Mouse (Mus musculus) megakaryocyte progenitor cell, adult 5-6 weeks (primary cell): Measurements from ENCODE around the gene Zmiz1. TPM values are rescaled to one million over a fixed set of nuclear protein-coding genes. Genes with fewer than 3 reads are reported as not detected.
A peak's percentile ranks its signal among the peaks of the same experiment; 100 is the strongest.

Experiments used
- ATAC-seq: replicated peaks from 2 replicates; pipeline ENCODE4 v1.8.0; 2016; ENCODE audit warnings: mild to moderate bottlenecking, moderate TSS enrichment, inconsistent platforms; ENCODE audit not compliant: poor library complexity
- total RNA-seq, 2 experiments: library from RNA; stranded (forward) in 1 of 2; stranded (reverse) in 1 of 2; fragments of 157-497, 149-512 nt in 1 of 2; fragments of 200-1000 nt in 1 of 2; gene quantifications; 2 replicates each; pipeline versions ENCODE4 v1.2.3 to v1.2.4; 2015 to 2017

Zmiz1 gene
- total RNA-seq, 2 experiments from 2014 or later: 8.2 to 70.0 TPM

DNA sequence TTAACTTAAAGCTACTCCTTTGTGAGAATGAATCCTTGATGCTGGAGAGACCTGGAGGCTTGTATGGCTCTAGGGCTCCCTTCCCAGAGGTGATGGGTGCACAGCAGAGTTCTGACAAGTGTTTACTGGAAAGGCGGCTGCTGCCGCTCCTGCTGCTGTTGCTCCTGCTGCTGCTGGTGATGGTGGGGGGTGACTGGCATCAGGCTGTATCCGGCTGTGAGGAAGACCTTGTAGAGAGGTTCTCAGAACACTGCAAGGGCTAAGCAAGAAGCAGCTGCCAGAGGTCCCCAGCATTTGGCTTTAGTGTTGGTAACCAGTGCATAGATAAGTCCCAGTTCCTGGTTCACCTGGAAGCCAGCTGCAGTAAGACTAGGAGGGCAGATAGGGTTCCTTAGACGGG lies 149.6 kb downstream of the Zmiz1 start:
- no peak for ATAC-seq

DNA sequence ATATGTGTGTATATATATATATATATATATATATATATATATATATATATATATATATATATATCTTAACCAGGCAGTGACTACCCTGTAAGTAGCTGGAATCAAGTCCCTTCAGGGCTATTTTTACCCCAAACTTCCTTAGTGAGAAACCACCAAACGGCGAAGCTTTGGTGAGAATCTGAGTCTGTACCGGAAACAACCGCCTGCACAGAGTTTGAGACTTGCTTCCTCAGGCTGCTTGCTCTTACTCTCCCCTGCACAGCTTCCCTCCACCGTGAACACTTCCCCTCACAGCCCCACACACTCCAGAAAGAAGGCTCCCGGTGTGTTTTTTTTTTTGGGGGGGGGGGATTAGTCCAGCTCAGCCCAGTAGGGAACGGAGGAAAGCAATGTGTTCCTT lies 150.4 kb downstream of the Zmiz1 start:
- ATAC-seq: peak; percentile 54

DNA sequence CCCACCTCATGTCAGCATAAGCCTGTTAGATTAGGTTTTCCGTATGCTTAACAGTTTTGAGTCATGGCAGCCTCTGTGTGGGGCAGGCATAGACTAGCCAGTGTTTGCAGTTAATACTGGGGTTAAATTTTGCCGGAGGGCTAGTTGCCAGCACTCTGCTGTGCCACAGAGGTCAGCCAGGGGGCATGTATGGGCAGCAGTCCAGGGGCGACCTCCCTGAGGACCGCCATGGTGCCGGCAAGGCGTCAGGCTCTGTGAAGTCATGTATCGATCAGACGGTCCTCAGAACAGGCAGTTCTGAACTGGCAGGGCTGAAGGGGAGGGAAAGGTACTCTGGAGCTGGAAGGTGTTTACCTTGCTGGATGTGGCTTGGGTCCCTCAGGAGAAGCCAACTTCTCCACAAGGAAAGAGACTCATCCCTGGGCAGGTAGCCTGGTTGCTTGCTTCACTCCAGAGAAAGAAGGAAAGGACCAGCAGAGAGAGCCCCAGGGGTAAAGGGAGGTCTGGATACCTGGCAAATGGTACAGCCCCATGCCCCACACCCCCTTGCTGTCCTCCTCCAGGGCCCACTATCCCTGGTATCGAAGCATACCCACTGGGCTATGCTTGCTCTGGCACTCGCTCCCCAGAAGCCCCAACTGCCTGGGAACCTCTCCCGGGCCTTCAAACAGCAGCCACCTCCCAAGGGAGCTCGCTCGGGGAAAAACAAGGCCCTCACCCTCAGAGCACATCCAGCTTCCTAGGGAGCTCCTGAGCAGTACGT lies 151.6 kb downstream of the Zmiz1 start:
- ATAC-seq: no peak

DNA sequence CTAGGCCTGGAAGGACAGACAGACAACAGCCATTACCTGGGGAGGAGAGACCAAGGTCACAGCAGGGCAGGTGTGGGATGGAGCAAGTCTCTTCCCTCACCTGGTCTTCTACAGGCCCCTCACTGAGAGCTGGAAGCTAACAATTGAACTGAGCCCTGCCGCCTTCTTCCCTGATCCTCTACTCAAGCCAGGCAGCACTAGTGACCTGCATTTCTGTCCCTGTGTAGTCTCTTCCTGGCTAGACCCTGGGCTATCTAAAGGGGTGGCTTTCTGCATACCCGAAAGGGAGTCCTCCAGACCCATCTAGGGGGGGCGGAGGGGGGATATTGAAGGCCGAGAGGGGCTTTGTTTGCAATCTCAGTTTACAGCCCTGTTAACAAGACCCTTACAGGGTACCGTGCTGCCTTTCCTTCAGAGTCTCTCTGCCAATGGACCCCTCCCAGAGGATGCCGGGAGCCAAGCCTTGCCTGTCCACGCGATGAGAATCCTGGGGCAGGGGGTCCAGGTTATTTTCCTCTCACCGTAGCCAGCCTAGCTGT lies 152.2 kb downstream of the Zmiz1 start:
- no peak for ATAC-seq

DNA sequence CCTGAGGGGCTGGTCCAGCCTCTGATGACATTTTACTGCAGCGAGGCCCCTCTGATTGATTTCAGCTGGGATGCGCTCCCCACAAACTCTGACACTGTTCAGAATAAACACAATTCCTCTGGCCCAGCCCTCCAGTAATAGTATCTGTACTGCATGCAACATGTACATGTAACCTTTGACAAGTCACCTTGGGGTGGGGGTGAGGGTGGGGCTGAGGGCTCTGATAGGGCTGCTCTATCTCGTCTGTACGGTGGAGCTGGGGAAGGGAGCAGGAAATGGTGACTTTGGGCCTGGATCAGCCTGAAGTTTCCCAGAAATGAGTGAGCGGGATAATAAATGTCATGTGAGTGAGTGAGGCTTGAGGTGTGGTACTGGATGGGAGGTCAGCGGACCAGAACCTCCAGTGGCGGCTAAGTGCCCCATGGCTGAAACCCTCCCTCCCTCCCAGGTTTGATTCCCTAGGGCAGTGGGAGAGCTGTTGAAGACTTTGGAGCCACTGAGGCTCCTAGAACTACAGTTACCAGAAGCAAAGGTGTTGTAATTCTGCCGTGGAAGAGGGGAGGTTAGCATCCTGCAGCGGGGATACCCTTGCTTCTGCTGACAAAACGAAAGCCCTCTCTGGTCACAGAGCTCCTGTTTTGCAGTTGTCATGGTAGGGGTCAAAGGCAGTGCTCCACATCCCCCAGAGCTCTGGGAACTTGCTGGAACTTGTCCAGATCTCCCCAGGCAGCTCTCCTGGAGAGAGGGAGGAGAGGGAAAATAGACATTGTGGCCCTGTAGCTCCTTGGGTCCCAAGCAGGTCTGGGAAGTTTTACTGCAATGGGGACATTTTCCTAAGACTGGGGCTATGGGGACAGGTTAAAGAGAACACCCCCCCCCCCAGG lies 153.1 kb downstream of the Zmiz1 start:
- ATAC-seq: no peak

DNA sequence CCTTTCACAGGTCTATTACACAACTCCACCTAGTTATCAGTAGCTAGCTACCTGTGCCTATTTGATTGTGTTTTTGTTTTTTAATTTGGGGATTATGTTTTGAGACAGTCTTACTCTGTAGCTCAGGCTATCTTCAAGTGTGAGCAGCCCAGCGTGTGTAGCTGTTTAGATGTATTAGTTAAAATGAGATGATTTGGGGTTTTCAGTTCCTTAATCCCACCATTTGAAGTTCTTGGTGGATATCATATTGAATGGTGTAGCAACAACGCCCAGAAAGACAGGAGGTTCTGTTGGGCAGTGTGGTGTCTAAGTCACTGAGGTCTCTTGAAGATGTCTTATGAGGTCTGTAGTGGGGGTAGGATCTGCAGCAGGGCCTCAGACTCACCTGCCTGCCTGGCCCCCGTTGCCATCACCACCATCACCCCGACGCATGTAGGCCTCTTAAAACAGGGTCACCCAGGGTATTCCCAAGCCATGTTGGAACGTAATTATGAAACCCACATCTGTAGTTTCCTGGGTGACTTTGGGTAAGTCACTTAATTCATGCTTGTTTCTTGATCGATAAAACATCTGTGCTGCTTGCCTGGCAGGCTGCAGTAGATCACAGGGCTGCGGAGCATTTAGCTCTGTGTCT lies 155.1 kb downstream of the Zmiz1 start:
- peak; percentile 16; the same call in 1 of the 2 replicates for ATAC-seq

DNA sequence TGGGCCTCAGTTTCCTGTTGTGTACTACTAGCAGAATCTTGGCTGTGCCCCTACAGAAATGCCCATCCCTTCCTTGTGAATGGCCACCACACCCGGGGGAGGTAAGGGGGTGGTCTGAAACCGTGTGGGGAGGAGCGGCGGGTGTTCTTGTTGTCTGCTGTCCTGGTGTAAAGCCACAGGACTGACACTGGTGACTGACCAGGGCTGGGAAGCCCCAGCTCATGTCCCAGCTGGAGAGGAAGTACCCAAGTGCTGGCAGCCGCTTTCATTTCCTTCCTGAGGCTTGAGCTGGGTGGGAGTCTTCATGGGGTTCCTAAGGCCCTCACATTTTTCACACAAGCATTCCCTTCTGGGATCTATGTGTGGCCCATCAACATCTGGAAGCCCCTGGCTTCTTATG lies 155.7 kb downstream of the Zmiz1 start:
- ATAC-seq: peak; percentile 67

DNA sequence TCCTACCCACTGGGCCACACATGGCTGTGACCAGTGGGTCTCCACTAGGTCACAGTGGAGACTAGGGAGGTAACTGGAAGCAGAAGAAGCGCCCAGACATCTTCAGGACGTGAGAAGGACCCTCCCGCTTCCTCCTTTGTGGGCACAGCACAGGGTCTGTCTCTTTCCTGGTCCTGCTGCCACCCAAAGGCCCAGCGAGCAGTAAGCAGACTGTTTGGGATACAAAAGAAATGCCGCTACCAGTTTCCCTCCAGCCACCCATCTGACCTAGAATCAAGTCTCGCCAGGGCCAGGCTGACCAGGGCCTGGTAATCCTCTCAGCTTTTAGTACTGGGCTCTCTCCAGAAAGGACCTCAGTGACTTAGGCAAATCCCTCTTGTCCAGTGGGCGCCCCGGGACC lies 156.6 kb downstream of the Zmiz1 start:
- ATAC-seq: peak; percentile 32

DNA sequence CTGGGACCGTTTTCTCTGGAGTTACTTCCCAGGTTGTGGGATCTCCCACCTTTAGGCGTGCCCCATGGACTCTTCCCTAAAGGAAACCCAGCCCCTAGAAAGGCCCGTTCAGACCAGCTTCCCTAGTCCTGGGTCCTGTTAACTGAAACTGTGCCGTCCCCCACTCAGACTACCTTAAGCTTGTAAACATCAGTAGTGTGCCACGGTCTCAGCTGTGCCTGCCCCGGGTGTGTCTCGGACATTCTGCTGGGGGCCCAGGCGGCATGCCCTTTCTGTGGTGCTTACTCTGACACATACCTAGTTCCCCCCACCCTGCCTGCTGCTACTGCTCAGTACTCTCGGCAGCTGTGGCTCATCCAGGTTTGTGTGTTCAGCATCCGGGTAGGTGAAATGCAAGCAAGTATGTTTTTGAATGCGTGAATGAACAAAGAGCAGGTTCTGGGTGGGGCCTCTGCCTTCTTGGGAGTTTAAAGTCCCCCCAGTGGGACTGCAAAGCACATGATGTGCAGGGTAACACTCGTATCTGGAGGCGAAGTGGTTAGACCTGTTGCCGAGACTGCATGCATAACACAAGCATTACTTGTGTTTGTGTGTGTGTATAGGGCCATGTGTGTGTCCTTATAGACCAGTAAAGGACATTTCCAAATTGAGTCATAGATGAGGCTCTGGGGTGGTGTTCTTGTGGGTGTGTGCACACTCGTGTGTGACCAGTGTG lies 157.2 kb downstream of the Zmiz1 start:
- ATAC-seq: no peak

DNA sequence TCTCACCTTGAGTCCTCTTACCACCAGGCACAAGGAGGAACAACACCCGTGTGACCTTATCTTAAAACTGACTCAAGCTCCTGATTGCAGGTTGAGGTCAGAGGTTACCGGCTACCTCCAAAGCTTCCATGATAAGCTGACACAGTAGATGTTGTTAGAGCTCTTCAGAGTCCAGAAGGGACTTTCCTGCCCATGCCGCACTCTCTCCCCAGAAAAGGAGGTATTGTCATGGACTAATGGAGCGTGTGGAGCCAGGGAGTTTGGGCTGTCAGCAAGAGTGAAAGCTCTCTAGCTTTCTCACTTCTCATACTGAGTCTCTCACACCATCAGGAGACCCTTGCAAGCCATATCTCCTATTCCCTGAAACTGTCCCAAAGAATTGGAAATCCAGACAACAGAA lies 158.3 kb downstream of the Zmiz1 start:
- no peak for ATAC-seq

DNA sequence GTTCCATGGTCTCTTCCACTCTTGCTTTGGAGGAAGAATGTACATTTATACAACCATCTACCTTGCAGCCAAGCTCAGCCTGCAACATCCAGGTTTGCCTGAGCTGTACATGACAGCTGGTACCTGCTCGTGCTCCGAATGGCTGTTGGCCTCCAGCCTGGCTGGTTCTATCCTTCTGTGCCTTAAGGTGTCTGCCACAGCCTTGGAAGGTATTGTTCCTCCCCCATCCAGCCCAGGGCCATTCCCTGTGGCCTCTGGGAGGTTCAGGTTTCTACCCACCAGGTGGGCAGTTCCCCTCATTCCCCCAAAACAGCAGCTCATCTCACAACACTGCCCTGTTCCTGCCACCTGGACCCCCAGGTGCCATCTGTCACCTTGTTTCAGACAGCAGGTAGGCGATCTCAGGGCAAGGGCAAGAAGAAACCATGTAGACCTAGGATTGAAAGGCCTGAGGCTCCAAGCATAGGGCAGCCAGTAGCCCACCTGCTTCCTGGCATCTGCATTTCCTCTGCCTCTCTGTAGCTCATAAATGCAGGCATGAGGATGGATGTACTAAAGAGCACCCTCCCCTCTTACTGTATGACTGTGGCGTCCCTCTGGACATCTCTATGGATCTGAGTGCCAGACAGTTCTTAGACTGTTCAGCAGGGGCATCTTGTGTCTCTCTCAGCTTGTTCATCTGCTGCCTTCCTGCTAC lies 160.2 kb downstream of the Zmiz1 start:
- ATAC-seq: no peak

DNA sequence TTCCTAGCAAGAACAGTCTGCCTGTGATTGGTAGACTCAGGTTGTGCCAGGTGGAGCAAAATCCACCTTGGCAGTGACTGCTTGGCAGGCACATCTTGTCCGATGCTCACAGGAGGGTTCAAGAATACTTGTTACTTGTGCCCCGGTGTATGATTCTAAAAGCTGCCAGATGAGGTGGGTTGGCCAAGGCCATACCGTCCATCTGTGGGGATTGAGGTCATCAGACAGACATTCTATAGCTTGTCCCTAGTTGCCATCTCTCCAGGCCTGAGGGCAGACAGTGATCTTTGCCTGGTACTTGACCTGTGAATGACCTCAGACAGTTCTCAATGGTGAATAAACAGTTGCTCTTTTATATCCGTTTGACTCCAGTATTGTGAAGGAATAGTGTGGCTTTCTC lies 161.8 kb downstream of the Zmiz1 start:
- no peak for ATAC-seq

DNA sequence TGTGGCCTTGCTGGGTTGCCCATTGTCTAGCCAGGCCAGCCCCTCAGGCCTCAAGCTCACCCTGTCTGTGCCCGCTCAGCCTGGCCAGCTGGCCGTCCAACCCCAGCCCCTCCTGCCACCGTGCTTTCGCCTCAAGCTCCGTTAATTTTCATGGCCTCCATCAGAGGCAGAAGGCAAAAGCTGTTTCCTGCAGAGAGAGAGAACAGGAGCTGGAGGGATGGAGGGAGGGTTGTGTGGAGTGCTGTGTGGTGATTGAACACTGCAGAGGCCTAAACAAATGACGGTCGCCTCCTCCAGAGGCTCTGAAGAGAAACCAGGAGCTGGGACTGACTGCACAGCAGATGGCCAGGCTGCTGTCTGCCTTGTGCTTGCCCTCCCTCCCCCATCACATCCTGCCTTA lies 164.7 kb downstream of the Zmiz1 start:
- ATAC-seq: no peak

DNA sequence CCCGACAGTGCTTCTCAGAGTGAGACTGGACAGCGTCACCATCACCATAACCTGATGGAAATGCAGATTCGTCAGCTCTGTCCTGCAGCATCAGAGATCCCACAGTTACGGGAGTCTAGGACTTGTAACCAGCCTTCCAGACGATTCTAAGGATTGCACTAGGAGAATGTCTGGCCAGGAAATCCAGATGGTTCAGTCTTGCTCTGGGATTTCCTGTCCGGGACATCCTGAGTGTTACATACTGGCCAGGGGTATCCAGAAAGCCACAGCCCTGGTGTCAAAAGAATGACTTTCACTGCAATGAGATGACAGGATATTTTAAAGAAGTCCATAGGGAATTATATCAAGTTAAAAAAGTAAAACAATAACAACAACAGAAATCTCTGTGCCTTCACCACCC lies 165.7 kb downstream of the Zmiz1 start:
- no peak for ATAC-seq

DNA sequence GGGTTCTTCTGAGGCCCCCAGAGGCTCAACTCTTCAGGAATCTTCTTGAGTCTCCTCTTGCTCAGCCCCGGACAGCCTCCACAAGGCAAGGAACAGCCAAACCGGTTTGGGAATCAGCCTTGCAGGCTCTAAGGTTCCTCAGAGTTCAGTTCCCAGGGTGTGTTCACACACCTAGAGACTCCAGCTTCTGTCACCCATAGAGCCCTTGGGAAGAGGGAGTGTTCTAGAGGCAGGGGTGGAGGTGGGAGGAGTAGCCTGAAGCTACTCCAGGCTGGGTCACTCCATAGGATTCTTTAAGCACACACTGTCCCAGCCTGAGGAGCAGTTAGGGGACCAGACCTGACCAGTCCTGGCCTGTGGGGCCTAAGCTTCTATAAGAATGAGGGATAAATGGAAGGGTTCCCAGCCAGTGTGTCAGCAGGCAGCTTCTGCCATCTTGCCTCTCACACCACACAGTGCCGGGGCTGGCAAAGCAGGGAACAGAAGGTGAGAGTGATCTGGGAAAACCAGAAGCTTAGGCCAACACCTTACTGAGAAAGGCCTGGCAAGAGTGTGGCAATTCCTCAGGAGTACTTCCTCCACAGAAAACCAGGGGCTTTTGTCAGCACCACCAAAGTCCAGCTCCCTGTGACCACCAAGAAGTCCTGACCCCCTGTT lies 168.7 kb downstream of the Zmiz1 start:
- ATAC-seq: no peak

DNA sequence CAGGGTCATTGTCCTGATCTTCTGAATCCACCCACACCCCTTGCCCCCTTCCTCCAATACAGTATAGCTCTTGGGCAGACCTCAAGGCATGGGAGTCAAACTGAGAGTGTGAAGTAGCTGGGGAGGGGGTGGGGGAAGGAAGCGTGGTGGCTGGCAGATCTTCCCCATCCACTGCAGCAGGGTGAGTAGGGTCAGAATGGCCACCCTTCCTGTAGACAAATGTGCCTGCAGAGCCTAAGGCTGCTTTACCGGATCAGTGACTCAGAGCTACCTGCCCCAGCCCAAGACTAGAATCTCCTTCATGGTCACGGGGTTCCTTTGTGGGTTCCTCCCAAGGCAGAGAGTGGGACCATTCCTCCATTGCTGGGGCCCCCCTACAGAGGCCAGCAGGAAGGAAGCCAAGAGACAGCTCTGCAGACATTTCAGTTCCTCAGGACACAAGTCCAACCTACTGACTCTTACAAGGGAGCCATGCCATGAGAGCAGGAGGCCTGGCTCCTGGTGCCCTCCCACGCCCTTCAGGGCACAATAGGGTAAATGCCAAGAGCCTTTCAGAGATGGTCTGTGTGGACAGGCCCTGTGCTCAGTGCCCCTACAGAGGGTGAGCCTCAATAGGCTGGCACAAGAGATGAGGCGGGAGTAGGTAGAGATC lies 169.6 kb downstream of the Zmiz1 start:
- peak; percentile 15; the same call in 1 of the 2 replicates for ATAC-seq

DNA sequence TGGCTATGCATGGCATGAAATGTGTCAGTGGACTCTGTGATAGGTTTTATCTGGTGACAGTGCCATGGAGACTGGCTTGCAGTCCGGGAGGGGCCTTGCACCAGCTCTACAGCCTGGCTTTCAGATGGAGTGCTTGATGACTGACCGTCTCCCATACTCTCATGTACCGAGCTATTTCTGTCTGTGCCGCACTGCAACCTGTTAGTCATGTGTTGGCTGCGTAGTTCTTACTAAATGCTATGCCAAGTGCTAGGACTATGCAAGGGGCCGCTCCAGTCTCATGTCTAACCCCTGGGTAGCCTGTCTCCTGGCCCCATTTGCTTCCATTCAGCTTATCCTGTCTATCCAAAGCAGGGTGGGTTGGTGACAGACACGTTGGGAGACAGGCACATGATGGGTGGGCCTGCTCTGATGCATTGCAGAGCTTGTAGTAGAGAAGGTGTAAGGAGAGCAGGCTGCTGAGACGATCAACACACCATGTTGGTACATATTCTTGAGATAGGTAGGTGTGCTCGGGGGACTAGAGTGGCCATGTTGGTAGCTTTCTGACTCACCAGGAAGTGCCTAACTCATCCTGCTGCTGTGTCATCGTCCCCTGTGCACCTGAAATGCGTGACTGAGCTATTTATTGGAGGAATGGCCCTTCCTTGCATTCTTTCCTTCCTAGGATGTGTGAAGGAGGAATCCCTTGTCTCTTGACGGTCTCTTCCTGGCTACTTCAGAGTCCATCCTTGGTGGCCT lies 171.1 kb downstream of the Zmiz1 start:
- ATAC-seq: no peak

DNA sequence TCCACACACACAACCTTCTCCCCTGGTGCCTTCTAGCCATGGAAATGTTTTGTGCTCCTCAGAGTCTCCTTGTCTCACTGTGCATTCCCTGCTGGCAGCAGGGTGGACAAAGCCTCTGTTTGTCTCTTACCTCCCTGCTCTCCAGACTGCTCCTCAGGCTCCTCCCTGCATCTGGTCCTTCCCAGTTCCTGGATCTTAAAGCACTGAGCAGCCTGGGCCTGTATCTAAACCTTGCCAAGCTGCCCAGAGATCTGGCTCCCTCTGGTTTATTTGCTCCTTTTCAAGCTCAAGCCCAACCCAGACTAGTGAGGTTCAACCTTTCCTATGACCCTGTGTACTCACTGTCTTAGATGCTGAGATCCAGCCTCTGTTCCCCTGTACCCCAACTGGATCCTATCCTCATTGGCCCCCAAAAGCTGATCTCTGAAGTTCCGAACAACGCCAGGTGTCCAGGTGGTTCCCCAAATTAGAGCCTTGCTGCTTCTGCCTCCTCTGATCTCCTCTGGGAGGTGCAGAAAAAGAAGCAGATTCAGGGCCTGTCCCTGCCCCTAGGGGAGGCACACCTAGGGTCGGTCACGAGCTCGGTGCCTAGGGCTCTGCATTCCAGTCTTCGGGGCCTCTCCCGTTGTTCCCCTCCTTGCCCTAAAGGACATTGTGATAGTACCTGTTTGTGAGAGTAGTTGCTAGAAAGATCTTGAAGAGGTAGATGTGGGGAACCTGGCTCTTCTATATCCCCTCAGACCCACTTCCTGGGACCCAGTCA lies 171.8 kb downstream of the Zmiz1 start:
- no peak for ATAC-seq
